Mouse (Mus musculus) bone marrow macrophage, adult 2 months (primary cell): ENCODE measurements around the gene Rcl1. TPM values are rescaled to one million over a fixed set of nuclear protein-coding genes. Genes with fewer than 3 reads are reported as not detected.
A peak's percentile ranks its signal among the peaks of the same experiment; 100 is the strongest.

Experiments
- H3K27ac ChIP-seq: 2 replicates; pipeline ENCODE4 v1.5.1; 2012; ENCODE audit warnings: low read depth, low read length; ENCODE audit not compliant: insufficient read depth
- H3K4me1 ChIP-seq: 2 replicates; pipeline ENCODE4 v1.6.1; 2012; ENCODE audit warnings: low read length; ENCODE audit not compliant: control insufficient read depth, insufficient read depth
- H3K4me3 ChIP-seq: 2 replicates; pipeline ENCODE4 v1.5.1; 2012; ENCODE audit warnings: mild to moderate bottlenecking, low read length, moderate library complexity; ENCODE audit not compliant: insufficient read depth
- CTCF ChIP-seq: IDR thresholded peaks from 2 replicates; pipeline ENCODE4 v1.5.1; 2012; ENCODE audit warnings: low read depth, mild to moderate bottlenecking, low read length, moderate library complexity
- POLR2A ChIP-seq: IDR thresholded peaks from 2 replicates; pipeline ENCODE4 v1.6.1; 2012; ENCODE audit warnings: mild to moderate bottlenecking, low read depth, low read length, borderline replicate concordance
- polyA plus RNA-seq: library from polyadenylated mRNA; stranded (reverse); fragments of >200 nt; gene quantifications from 2 replicates; pipeline ENCODE4 v1.2.4, GENCODE M21; 2012; ENCODE audit not compliant: missing spikeins, insufficient read depth, insufficient read length

Gene Rcl1
- polyA plus RNA-seq, 1 experiment, result 3.4 TPM

- H3K4me3 ChIP-seq, result peak overlapping the region; percentile 50
- TF ChIP-seq POLR2A, result no peak
- no peak for TF ChIP-seq CTCF
- H3K27ac ChIP-seq, result peak overlapping the region; percentile 58
- H3K4me1 ChIP-seq, result peaks cover 5% of the 10 kb centered on the region; the same call in 1 of the 2 replicates
These were observed 36.6 kb upstream of the Rcl1 start for GRCm38 (mm10) chr19:29064451-29065102.

- TF ChIP-seq CTCF, result no peak
- no peak for TF ChIP-seq POLR2A
- H3K27ac ChIP-seq, result no peak overlapping the region
- peaks cover 5% of the 10 kb centered on the region; the same call in 1 of the 2 replicates for H3K4me1 ChIP-seq
- H3K4me3 ChIP-seq, result no peak overlapping the region
These were observed 34.1 kb upstream of the Rcl1 start for GRCm38 (mm10) chr19:29066981-29067471.

- 0 out of 2 replicates have a peak, but pooled peaks cover 2% of the 10 kb centered on the region for H3K4me1 ChIP-seq
- no peak overlapping the region for H3K4me3 ChIP-seq
- no peak overlapping the region for H3K27ac ChIP-seq
These were observed 32.0 kb upstream of the Rcl1 start for GRCm38 (mm10) chr19:29069195-29069594.

GRCm38 (mm10) chr19:29074802-29075201 lies 26.4 kb upstream of the Rcl1 start:
- no peaks in the 10 kb centered on the region for H3K4me1 ChIP-seq
- TF ChIP-seq CTCF (no peak), POLR2A (no peak)
- no peak overlapping the region for H3K27ac ChIP-seq
- H3K4me3 ChIP-seq, result no peak overlapping the region

More at GRCm38 (mm10) chr19:29069195-29069594, 32.0 kb upstream of the Rcl1 start:
- TF ChIP-seq CTCF (no peak), POLR2A (no peak)

- no peak for TF ChIP-seq POLR2A
- TF ChIP-seq CTCF, result no peak
- Histone ChIP-seq H3K4me1 (no peaks in the 10 kb centered on the region), H3K27ac (no peak overlapping the region), H3K4me3 (no peak overlapping the region)
These were observed 12.5 kb upstream of the Rcl1 start for GRCm38 (mm10) chr19:29088628-29089027.

GRCm38 (mm10) chr19:29092194-29092593 lies 9.0 kb upstream of the Rcl1 start:
- TF ChIP-seq CTCF, result no peak
- TF ChIP-seq POLR2A, result no peak
- Histone ChIP-seq H3K27ac (no peak overlapping the region), H3K4me1 (no peaks in the 10 kb centered on the region), H3K4me3 (no peak overlapping the region)

GRCm38 (mm10) chr19:29099106-29099505 lies 2.1 kb upstream of the Rcl1 start:
- TF ChIP-seq CTCF, result no peak
- TF ChIP-seq POLR2A, result no peak
- Histone ChIP-seq H3K4me3 (no peak overlapping the region), H3K4me1 (peaks cover 3% of the 10 kb centered on the region; the same call in 1 of the 2 replicates), H3K27ac (no peak overlapping the region)

- TF ChIP-seq CTCF (no peak), POLR2A (no peak)
- Histone ChIP-seq H3K4me1 (peaks cover 3% of the 10 kb centered on the region; the same call in 1 of the 2 replicates), H3K4me3 (no peak overlapping the region), H3K27ac (no peak overlapping the region)
These were observed 1.6 kb upstream of the Rcl1 start for GRCm38 (mm10) chr19:29099596-29099995.

GRCm38 (mm10) chr19:29100261-29100660 lies 914 bp upstream of the Rcl1 start:
- Histone ChIP-seq H3K4me3 (peak overlapping the region; percentile 82), H3K4me1 (peaks cover 3% of the 10 kb centered on the region; the same call in 1 of the 2 replicates), H3K27ac (no peak overlapping the region)
- no peak for TF ChIP-seq POLR2A
- TF ChIP-seq CTCF, result no peak

- no peak for TF ChIP-seq POLR2A
- no peak for TF ChIP-seq CTCF
These were observed 416 bp downstream of the Rcl1 start for GRCm38 (mm10) chr19:29101591-29101990.

GRCm38 (mm10) chr19:29102098-29102497 lies 923 bp downstream of the Rcl1 start:
- TF ChIP-seq CTCF, result no peak
- no peak for TF ChIP-seq POLR2A
- peaks cover 3% of the 10 kb centered on the region; the same call in 1 of the 2 replicates for H3K4me1 ChIP-seq
- H3K27ac ChIP-seq, result no peak overlapping the region
- H3K4me3 ChIP-seq, result peak overlapping the region; percentile 98

More at GRCm38 (mm10) chr19:29101591-29101990, 416 bp downstream of the Rcl1 start:
- Histone ChIP-seq H3K4me3 (peak overlapping the region; percentile 98), H3K27ac (no peak overlapping the region), H3K4me1 (peaks cover 3% of the 10 kb centered on the region; the same call in 1 of the 2 replicates)
